Mouse (Mus musculus) G1E (cell line): ENCODE results near the gene Golga5. TPM values are rescaled to one million over a fixed set of nuclear protein-coding genes. Genes with fewer than 3 reads are reported as not detected.

Source experiments
- ATAC-seq: 2 replicates; pipeline ENCODE4 v1.8.0; 2016; ENCODE audit warnings: mild to moderate bottlenecking; ENCODE audit not compliant: insufficient number of reproducible peaks, poor library complexity, low FRiP score, severe bottlenecking; ENCODE audit errors: extremely low read depth
- DNase-seq: peaks from one replicate; pipeline ENCODE4 v3.0.0; 2012; ENCODE audit warnings: low spot score
- H3K27me3 ChIP-seq: 2 replicates; pipeline ENCODE4 v1.6.1; 2012; ENCODE audit warnings: mild to moderate bottlenecking, low read length, inconsistent platforms; ENCODE audit not compliant: insufficient read depth
- H3K36me3 ChIP-seq: replicated peaks from 2 replicates; pipeline ENCODE3; 2012; ENCODE audit warnings: mild to moderate bottlenecking, inconsistent platforms
- H3K4me1 ChIP-seq: 2 replicates; pipeline ENCODE4 v1.6.1; 2012; ENCODE audit warnings: low read depth, low read length, inconsistent platforms, mixed read lengths; ENCODE audit not compliant: insufficient read depth
- H3K4me3 ChIP-seq: 2 replicates; pipeline ENCODE4 v1.5.1; 2012; ENCODE audit warnings: low read depth, mild to moderate bottlenecking, inconsistent platforms, low read length, moderate library complexity, mixed read lengths
- H3K9me3 ChIP-seq: replicated peaks from 2 replicates; pipeline ENCODE4 v1.6.1; 2012; ENCODE audit warnings: inconsistent platforms
- CTCF ChIP-seq: IDR thresholded peaks from 2 replicates; pipeline ENCODE4 v1.5.1; 2012; ENCODE audit warnings: low read depth, low read length, inconsistent platforms, mixed read lengths
- GATA1 ChIP-seq: IDR thresholded peaks from 2 replicates; pipeline ENCODE4 v1.6.1; 2012; ENCODE audit warnings: borderline replicate concordance, low read length, inconsistent platforms, mixed read lengths
- GATA2 ChIP-seq: IDR thresholded peaks from 2 replicates; pipeline ENCODE4 v1.6.1; 2012; ENCODE audit warnings: low read depth, low read length, inconsistent platforms, borderline replicate concordance
- POLR2AphosphoS5 ChIP-seq: IDR thresholded peaks from 2 replicates; pipeline ENCODE4 v1.6.1; 2012; ENCODE audit warnings: low read depth, low read length, inconsistent platforms; ENCODE audit not compliant: insufficient replicate concordance
- TAL1 ChIP-seq: conservative IDR thresholded peaks from 2 replicates; pipeline ENCODE4 v1.6.1; 2012; ENCODE audit warnings: low read depth, low read length, inconsistent platforms, mixed read lengths
- polyA plus RNA-seq: library from polyadenylated mRNA; stranded (reverse); fragments of >175 nt; gene quantifications from 2 replicates; pipeline ENCODE4 v1.2.3, GENCODE M21; 2012
- total RNA-seq, 2 experiments: library from RNA; stranded (forward) in 1 of 2; stranded (reverse) in 1 of 2; fragments of 200-1000 nt in 1 of 2; fragments of >200 nt in 1 of 2; fragmentation: Nextera tagmentation in 1 of 2; gene quantifications; 2 replicates each; pipeline ENCODE4 v1.2.3; 2014 to 2017

Gene Golga5
- total and polyA plus RNA-seq, 3 experiments = 10.1 to 86.3 (median 63.6) TPM

GRCm38 (mm10) chr12:102456467-102457193, 12.3 kb upstream of the Golga5 start:
- TF ChIP-seq CTCF (no peak), POLR2AphosphoS5 (no peak)
- no peak for DNase-seq
- ATAC-seq = peak; percentile 55; the same call in 1 of the 2 replicates

GRCm38 (mm10) chr12:102460014-102460413, 8.9 kb upstream of the Golga5 start:
- no peaks in the 10 kb centered on the region for H3K9me3 ChIP-seq
- H3K36me3 ChIP-seq = no peaks in the 10 kb centered on the region
- H3K4me3 ChIP-seq = no peak overlapping the region
- DNase-seq (no peak), ATAC-seq (no peak)
- TF ChIP-seq POLR2AphosphoS5 = no peak
- no peak for TF ChIP-seq TAL1
- no peak for TF ChIP-seq CTCF
- TF ChIP-seq GATA1 = no peak
- no peak for TF ChIP-seq GATA2
- peaks cover 18% of the 10 kb centered on the region for H3K4me1 ChIP-seq
- H3K27me3 ChIP-seq = peaks cover 37% of the 10 kb centered on the region

More at GRCm38 (mm10) chr12:102456467-102457193, 12.3 kb upstream of the Golga5 start:
- no peaks in the 10 kb centered on the region for H3K36me3 ChIP-seq
- no peak overlapping the region for H3K4me3 ChIP-seq
- H3K9me3 ChIP-seq = no peaks in the 10 kb centered on the region
- peaks cover 24% of the 10 kb centered on the region for H3K4me1 ChIP-seq
- peaks cover 18% of the 10 kb centered on the region for H3K27me3 ChIP-seq

GRCm38 (mm10) chr12:102461177-102461576, 7.8 kb upstream of the Golga5 start:
- Histone ChIP-seq H3K9me3 (no peaks in the 10 kb centered on the region), H3K4me1 (peaks cover 9% of the 10 kb centered on the region), H3K4me3 (no peak overlapping the region), H3K27me3 (peaks cover 39% of the 10 kb centered on the region), H3K36me3 (no peaks in the 10 kb centered on the region)
- no peak for DNase-seq
- TF ChIP-seq TAL1 (no peak), CTCF (0 out of 2 replicates have a peak, but pooled peaks have one; percentile 19)
- no peak for ATAC-seq

GRCm38 (mm10) chr12:102464650-102465049, 4.3 kb upstream of the Golga5 start:
- TF ChIP-seq GATA1 = no peak
- no peak for TF ChIP-seq GATA2
- no peak for TF ChIP-seq POLR2AphosphoS5
- 0 out of 2 replicates have a peak, but pooled peaks have one; percentile 13 for TF ChIP-seq CTCF
- no peak for TF ChIP-seq TAL1
- H3K36me3 ChIP-seq = no peaks in the 10 kb centered on the region
- no peaks in the 10 kb centered on the region for H3K9me3 ChIP-seq
- peaks cover 5% of the 10 kb centered on the region for H3K4me1 ChIP-seq
- H3K27me3 ChIP-seq = peaks cover 23% of the 10 kb centered on the region
- ATAC-seq = no peak
- DNase-seq = no peak
- H3K4me3 ChIP-seq = no peak overlapping the region

DNA sequence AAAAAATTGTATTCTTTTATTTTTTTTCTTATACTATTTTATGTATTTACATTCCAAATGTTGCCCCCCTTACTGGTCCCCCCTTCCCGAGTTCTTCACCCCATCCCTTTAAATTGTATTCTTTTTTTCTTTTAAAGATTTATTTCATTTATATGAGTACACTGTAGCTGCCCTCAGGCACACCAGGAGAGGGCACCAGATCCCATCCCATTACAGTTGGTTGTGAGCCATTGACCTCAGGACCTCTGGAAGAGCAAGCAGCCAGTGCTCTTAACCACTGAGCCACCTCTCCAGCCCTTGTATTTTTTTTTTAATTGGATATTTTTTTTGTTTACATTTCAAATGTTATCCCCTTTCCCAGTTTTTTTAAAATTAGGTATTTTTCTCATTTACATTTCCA, 799 bp upstream of the Golga5 start:
- Histone ChIP-seq H3K9me3 (no peaks in the 10 kb centered on the region), H3K27me3 (peaks cover 10% of the 10 kb centered on the region; the same call in 1 of the 2 replicates), H3K36me3 (peaks cover 16% of the 10 kb centered on the region), H3K4me1 (peaks cover 12% of the 10 kb centered on the region), H3K4me3 (no peak overlapping the region)
- no peak for TF ChIP-seq POLR2AphosphoS5
- no peak for TF ChIP-seq GATA1
- TF ChIP-seq GATA2 = no peak
- TF ChIP-seq TAL1 = no peak
- no peak for TF ChIP-seq CTCF
- DNase-seq = no peak
- no peak for ATAC-seq

DNA sequence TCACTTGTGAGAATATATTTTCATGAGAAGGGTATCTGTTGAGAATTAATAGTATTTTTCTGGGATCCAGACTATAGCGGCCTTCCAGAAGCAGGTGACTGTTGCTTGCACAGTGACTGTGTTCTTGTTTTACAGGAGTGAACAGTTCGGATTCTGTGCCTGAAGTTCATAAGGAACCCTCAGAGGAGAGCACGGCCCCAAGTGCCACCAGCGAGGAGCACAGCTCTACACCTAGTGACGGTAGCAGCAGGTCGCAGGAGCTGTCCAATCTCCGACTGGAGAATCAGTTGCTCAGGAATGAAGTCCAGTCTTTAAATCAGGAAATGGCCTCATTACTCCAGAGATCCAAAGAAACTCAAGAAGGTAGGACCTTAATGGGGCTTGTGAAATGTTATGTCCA, 5.5 kb downstream of the Golga5 start:
- TF ChIP-seq CTCF = no peak
- no peak for TF ChIP-seq TAL1
- no peak for TF ChIP-seq GATA1
- no peak for TF ChIP-seq GATA2
- no peak for TF ChIP-seq POLR2AphosphoS5
- Histone ChIP-seq H3K4me3 (no peak overlapping the region), H3K4me1 (peaks cover 9% of the 10 kb centered on the region), H3K36me3 (peaks cover 64% of the 10 kb centered on the region), H3K27me3 (no peaks in the 10 kb centered on the region), H3K9me3 (no peaks in the 10 kb centered on the region)
- ATAC-seq (no peak), DNase-seq (no peak)
